Mouse (Mus musculus) hindbrain, embryonic 12.5 days (tissue): ENCODE measurements around the gene Hoxb7. TPM values are rescaled to one million over a fixed set of nuclear protein-coding genes. Genes with fewer than 3 reads are reported as not detected.

Experiments
- ATAC-seq: fragments of 200-750 bp; cut with Nextera tagmentation; 2 replicates; pipeline ENCODE4 v1.8.0; 2017; ENCODE audit warnings: moderate TSS enrichment; ENCODE audit not compliant: low FRiP score
- H3K27ac ChIP-seq: fragments of 300-500 bp; sonication (generic); 2 replicates; pipeline ENCODE4 v1.5.1; 2016; ENCODE audit warnings: mild to moderate bottlenecking
- H3K27me3 ChIP-seq: fragments of 300-500 bp; sonication (generic); 2 replicates; pipeline ENCODE4 v1.6.1; 2016; ENCODE audit warnings: mild to moderate bottlenecking
- H3K36me3 ChIP-seq: fragments of 300-500 bp; sonication (generic); 2 replicates; pipeline ENCODE4 v1.6.1; 2016; ENCODE audit warnings: mild to moderate bottlenecking
- H3K4me1 ChIP-seq: fragments of 300-500 bp; sonication (generic); 2 replicates; pipeline ENCODE4 v1.6.1; 2016
- H3K4me2 ChIP-seq: fragments of 300-500 bp; sonication (generic); replicated peaks from 2 replicates; pipeline ENCODE4 v1.6.1; 2016; ENCODE audit warnings: mild to moderate bottlenecking
- H3K4me3 ChIP-seq: fragments of 300-500 bp; sonication (generic); 2 replicates; pipeline ENCODE4 v1.5.1; 2016; ENCODE audit warnings: mild to moderate bottlenecking
- H3K9ac ChIP-seq: fragments of 300-500 bp; sonication (generic); 2 replicates; pipeline ENCODE4 v1.6.1; 2016; ENCODE audit warnings: mild to moderate bottlenecking, moderate library complexity
- H3K9me3 ChIP-seq: fragments of 300-500 bp; sonication (generic); replicated peaks from 2 replicates; pipeline ENCODE4 v1.6.1; 2016; ENCODE audit warnings: mild to moderate bottlenecking
- WGBS: fragments of 180-500 bp; shearing (Covaris S2); methylation state at CpG from one replicate; pipeline ENCODE4 v1.1.7; 2016; 5-methylcytosine and 5-hydroxymethylcytosine counted together
- polyA plus RNA-seq: library from polyadenylated mRNA; unstranded; fragments of >200 nt; fragmentation: Nextera tagmentation; extraction: Ambion mirVana; gene quantifications from 2 replicates; pipeline ENCODE4 v1.2.1, GENCODE M21; 2016

Hoxb7 gene
- polyA plus RNA-seq, 1 experiment from 2014 or later = 11.0 TPM

DNA sequence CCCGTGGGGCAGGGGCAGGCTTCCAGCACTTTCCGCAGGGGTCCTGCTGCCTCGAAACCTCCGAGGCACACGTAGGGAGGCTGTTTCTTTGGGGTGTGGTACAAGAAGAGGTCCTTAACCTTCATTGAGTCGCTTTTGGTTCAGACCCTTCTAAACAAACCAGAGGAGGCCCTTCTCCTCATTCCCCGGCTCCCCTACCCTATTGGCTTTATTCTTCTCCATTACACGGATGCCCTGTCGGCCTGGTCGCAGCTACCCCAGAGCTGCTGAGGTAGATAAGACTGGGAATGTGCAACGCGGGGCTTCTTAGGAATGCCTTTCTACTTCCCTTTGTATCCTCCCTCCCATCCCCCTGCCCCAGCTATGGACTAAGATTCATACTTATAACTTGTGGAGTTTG is 40.3 kb downstream of the Hoxb7 start:
- no peak for ATAC-seq
- Histone ChIP-seq H3K4me2 (peak overlapping the region; percentile 62), H3K9ac (peak overlapping the region; percentile 85), H3K4me1 (no peaks in the 10 kb centered on the region), H3K9me3 (no peaks in the 10 kb centered on the region), H3K27ac (peak overlapping the region; percentile 95), H3K36me3 (no peaks in the 10 kb centered on the region), H3K27me3 (peaks cover 100% of the 10 kb centered on the region), H3K4me3 (peak overlapping the region; percentile 42)
- 3% methylated on average over 12 of the region's 12 CpGs for WGBS

DNA sequence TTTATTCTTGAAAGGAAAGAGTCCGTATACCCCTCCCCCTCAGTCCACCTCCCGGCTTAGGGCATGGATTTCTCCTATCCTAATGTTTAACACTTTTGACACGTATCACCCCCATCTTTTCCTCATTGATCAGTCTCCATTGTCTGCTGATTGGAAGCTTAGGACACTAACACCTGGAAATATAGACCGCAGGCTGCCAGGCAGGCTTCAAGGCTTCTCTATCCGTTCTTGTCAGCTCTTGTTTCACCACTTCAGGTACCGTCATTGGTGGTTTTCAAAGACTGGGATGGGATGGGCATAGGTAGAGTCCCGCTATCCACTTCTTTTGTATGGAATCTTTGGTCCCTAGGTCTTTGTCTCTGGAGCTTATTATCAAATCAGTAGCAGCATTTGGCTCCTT is 40.7 kb downstream of the Hoxb7 start:
- no peaks in the 10 kb centered on the region for H3K4me1 ChIP-seq
- 2% methylated on average over 7 of the region's 7 CpGs for WGBS
- peaks cover 100% of the 10 kb centered on the region for H3K27me3 ChIP-seq
- H3K4me3 ChIP-seq = peak overlapping the region; percentile 42
- peak overlapping the region; percentile 95 for H3K27ac ChIP-seq
- H3K36me3 ChIP-seq = no peaks in the 10 kb centered on the region
- H3K9me3 ChIP-seq = no peaks in the 10 kb centered on the region
- H3K9ac ChIP-seq = peak overlapping the region; percentile 85
- ATAC-seq = no peak
- peak overlapping the region; percentile 62 for H3K4me2 ChIP-seq

DNA sequence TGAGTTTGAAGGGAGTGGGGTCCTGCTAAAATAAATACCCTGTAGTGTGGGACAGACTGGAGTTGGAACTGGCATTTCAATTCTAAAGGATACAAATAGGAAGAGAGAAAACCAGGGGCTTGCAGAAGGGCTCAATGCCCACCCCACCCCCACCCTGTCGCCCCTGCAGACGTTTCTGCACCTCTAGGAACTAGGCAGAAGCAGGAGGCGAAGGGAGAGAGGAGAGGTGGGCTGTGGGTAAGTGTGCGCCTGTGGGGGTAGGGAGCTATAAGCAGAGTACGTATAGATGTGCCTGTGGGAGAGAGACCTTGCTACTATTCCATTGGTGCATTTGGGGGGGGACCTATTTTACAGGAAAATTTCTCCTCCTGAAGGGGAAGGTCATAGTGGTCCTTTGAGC is 41.3 kb downstream of the Hoxb7 start:
- Histone ChIP-seq H3K27me3 (peaks cover 100% of the 10 kb centered on the region), H3K36me3 (no peaks in the 10 kb centered on the region), H3K4me1 (no peaks in the 10 kb centered on the region), H3K27ac (peak overlapping the region; percentile 95), H3K9ac (peak overlapping the region; percentile 85), H3K4me2 (peak overlapping the region; percentile 62), H3K4me3 (peak overlapping the region; percentile 42), H3K9me3 (no peaks in the 10 kb centered on the region)
- WGBS = 3% methylated on average over 5 of the region's 5 CpGs
- ATAC-seq = peak; percentile 64; the same call in 1 of the 2 replicates

DNA sequence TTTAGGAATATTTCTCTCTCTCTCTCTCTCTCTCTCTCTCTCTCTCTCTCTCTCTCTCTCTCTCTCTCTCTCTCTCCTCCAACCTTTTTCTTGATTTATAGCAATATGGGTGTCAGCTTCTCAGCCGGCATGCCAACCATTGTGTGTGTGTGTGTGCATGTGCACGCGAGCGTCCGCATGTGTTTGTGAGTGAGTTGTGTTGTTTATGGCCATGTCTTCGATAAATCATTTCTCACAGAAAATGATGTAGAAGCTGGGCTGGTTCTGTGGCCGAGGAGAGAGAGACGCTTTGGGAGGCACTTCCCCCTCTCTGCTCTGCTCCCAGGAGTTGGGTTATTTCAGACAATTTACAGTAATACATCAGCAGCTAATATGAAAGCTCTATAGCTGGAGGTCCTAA is 42.2 kb downstream of the Hoxb7 start:
- 5% methylated on average over 8 of the region's 8 CpGs for WGBS
- ATAC-seq = no peak
- peak overlapping the region; percentile 85 for H3K9ac ChIP-seq
- H3K36me3 ChIP-seq = no peaks in the 10 kb centered on the region
- H3K4me3 ChIP-seq = peak overlapping the region; percentile 42
- H3K4me2 ChIP-seq = peak overlapping the region; percentile 62
- peak overlapping the region; percentile 95 for H3K27ac ChIP-seq
- peaks cover 100% of the 10 kb centered on the region for H3K27me3 ChIP-seq
- no peaks in the 10 kb centered on the region for H3K9me3 ChIP-seq
- H3K4me1 ChIP-seq = no peaks in the 10 kb centered on the region

DNA sequence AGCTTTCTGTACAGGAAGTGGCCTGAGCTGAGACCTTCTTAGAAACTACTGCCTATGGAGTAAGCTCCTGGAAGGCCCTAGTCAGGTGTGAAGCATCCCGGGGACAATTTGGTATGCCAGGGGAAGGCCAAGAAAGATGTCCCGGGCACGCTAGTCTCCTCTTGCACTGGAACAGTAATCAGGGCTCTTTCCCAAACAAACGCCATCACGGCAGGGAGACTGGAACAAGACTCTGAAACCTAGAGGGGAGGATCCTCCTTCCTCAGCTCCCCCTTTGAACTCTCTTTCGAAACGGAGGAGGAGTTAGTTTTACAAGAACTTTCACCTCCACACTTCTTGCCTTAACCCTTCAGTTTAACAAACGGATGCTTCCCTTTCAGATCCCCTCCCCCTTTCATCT is 45.7 kb downstream of the Hoxb7 start:
- Histone ChIP-seq H3K4me1 (peaks cover 4% of the 10 kb centered on the region; the same call in 1 of the 2 replicates), H3K9ac (peak overlapping the region; percentile 85), H3K9me3 (no peaks in the 10 kb centered on the region), H3K27me3 (peaks cover 100% of the 10 kb centered on the region), H3K36me3 (no peaks in the 10 kb centered on the region), H3K27ac (peak overlapping the region; percentile 95), H3K4me2 (peak overlapping the region; percentile 62), H3K4me3 (peak overlapping the region; percentile 42)
- under 1% methylated on average over 8 of the region's 8 CpGs for WGBS
- ATAC-seq = no peak

DNA sequence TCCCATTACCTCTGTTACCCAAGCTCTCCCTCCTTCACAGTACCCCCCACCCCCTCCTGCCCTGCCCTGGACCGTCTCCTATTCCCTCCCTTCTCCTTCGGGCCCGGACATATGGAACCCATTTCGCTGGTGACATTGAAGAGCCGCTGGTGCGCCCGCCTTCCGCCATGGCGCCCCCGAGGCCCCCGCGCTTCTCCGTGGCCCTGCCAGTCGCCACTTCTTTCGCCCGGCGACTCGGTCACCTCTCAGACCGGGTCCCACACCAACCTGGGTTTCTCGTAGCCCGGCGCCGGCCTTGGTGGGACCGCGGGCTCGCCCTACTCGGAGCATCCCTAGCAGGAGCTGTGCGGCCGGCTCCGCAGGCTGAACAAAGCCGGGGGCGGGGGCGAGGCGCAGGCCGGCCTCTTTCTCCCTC is 46.2 kb downstream of the Hoxb7 start:
- ATAC-seq = no peak
- H3K4me2 ChIP-seq = peak overlapping the region; percentile 62
- peaks cover 4% of the 10 kb centered on the region; the same call in 1 of the 2 replicates for H3K4me1 ChIP-seq
- no peaks in the 10 kb centered on the region for H3K9me3 ChIP-seq
- H3K9ac ChIP-seq = peak overlapping the region; percentile 85
- under 1% methylated on average over 34 of the region's 35 CpGs for WGBS
- H3K27me3 ChIP-seq = peaks cover 100% of the 10 kb centered on the region
- H3K36me3 ChIP-seq = no peaks in the 10 kb centered on the region
- peak overlapping the region; percentile 42 for H3K4me3 ChIP-seq
- peak overlapping the region; percentile 95 for H3K27ac ChIP-seq

DNA sequence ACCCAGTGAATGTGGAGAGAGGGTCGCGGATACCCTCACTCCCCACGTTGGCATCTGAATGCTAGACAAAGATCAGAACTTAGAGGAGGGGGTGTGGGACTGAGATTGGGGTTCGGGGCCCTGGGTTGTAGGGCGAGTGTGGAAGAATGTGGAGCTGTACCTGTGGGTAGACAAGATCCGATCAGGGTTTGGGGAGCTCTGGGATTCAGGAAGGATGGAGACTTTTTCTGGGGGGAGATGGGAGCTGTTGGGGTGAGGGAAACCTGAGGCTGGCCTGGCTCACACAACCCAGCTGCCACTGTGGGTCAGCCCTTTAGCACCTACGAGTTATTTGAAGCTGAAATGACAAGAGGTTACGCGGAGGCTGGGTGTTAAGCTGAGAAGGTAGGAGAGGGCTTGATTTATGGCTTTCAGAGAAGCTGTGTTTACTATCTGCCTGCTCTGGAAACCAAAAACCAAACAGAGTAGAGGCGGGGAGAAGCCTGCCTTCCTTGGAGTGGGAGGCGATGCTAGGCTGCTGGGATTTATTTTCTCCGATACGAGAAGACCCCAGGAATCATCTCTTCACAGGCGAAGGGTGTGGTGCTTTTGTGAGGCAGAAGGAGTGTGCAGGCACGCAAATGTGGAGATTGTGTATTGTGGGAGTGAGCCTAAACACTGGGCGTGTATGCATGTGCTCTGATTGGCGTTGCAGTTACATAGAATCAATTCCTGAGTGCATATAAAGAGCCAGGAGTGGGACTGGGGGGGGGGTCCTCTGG is 47.0 kb downstream of the Hoxb7 start:
- no peak for ATAC-seq
- 1% methylated on average over 17 of the region's 17 CpGs for WGBS
- Histone ChIP-seq H3K9ac (peak overlapping the region; percentile 85), H3K27ac (peak overlapping the region; percentile 95), H3K4me1 (peaks cover 4% of the 10 kb centered on the region; the same call in 1 of the 2 replicates), H3K4me3 (peak overlapping the region; percentile 42), H3K9me3 (no peaks in the 10 kb centered on the region), H3K27me3 (peaks cover 100% of the 10 kb centered on the region), H3K36me3 (no peaks in the 10 kb centered on the region), H3K4me2 (peak overlapping the region; percentile 62)

DNA sequence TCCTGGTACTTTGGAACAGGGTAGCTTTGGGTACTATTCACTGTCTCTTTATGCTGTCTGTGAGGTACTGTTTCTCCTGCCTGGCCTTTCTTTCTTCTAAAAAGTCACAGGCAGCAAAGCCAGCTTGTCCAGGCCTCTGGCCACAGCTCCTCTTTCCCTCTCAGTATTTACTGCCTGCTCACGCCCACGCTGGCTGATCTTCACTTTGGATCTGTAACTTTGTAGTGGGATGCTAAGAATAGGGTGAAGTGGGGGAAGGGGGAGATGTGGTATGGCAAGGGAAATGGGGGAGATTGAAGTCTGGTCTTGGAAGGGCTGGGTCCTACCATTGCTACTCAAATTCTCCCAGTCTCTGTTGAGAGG is 47.6 kb downstream of the Hoxb7 start:
- peak overlapping the region; percentile 62 for H3K4me2 ChIP-seq
- H3K27ac ChIP-seq = peak overlapping the region; percentile 95
- H3K36me3 ChIP-seq = no peaks in the 10 kb centered on the region
- no peak for ATAC-seq
- peaks cover 6% of the 10 kb centered on the region; the same call in 1 of the 2 replicates for H3K4me1 ChIP-seq
- WGBS = 14% methylated on average over 2 of the region's 2 CpGs
- no peaks in the 10 kb centered on the region for H3K9me3 ChIP-seq
- peak overlapping the region; percentile 85 for H3K9ac ChIP-seq
- H3K27me3 ChIP-seq = peaks cover 100% of the 10 kb centered on the region
- H3K4me3 ChIP-seq = peak overlapping the region; percentile 42

DNA sequence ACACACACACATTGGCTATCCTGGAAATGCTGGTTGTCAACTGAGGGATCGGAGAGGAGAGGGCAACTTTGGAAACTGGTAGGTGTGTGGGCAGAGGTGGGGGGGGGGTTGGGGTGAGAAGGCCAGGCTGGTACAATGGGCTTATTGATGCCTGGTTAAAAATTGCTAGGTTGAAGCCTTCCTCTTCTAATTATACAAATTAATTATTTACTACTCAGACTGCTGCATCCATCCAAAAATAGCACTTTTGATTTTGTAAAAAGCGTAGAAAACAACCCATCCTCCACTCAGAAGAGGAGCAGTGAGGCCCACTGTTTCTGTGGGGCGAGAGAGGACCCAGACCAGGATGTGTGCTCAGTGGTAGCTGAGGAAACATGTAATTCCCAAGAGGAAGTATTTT is 48.6 kb downstream of the Hoxb7 start:
- Histone ChIP-seq H3K27me3 (peaks cover 100% of the 10 kb centered on the region), H3K9me3 (no peaks in the 10 kb centered on the region), H3K9ac (peak overlapping the region; percentile 85), H3K36me3 (no peaks in the 10 kb centered on the region), H3K27ac (peak overlapping the region; percentile 95), H3K4me3 (peak overlapping the region; percentile 42), H3K4me2 (peak overlapping the region; percentile 62), H3K4me1 (peaks cover 8% of the 10 kb centered on the region; the same call in 1 of the 2 replicates)
- 33% methylated on average over 3 of the region's 3 CpGs for WGBS
- ATAC-seq = no peak

DNA sequence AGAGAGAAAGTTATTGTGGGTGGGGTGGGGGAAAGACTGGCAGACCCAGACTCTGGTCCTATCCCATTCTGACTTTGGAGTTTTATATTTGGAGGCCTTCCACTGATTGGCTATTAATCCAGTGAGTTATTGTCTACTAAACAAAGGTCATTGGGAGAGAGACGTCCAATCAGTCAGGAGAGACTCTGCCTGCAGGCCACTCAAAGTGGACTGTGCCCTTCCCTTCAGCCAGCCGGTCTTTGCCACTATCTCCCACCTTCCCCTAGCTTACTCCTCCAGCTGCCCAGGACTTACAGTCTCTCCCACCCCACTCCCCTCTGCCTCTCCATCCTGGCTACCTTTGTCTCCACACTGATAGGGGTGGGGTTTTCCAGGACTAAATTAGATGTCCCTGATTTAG is 50.2 kb downstream of the Hoxb7 start:
- ATAC-seq = 0 out of 2 replicates have a peak, but pooled peaks have one; percentile 33
- Histone ChIP-seq H3K4me1 (peaks cover 8% of the 10 kb centered on the region; the same call in 1 of the 2 replicates), H3K4me3 (peak overlapping the region; percentile 42), H3K4me2 (peak overlapping the region; percentile 62), H3K9ac (peak overlapping the region; percentile 85), H3K9me3 (no peaks in the 10 kb centered on the region), H3K36me3 (no peaks in the 10 kb centered on the region), H3K27ac (peak overlapping the region; percentile 95), H3K27me3 (peaks cover 100% of the 10 kb centered on the region)
- 4% methylated on average over 2 of the region's 2 CpGs for WGBS

DNA sequence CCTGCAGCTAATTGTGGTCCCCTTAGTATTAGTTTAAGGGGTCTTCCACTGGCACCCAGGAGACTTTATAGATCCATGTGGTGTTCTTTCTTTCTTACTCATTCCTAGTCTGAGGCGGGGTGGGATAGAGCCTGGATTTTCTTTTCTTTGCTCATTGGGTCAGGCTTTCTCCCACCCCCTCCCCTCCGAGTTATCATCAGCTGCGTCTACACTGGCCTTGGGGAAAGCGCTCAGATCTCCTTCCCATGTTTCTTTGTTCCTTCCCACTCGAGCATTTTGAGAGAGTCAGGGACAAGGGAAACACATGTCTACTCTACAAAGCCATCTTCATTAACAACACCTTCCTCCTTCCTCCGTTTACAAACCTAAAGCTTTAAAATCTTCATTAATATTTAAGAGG is 50.6 kb downstream of the Hoxb7 start:
- H3K9ac ChIP-seq = peak overlapping the region; percentile 85
- peak overlapping the region; percentile 42 for H3K4me3 ChIP-seq
- peak overlapping the region; percentile 95 for H3K27ac ChIP-seq
- H3K9me3 ChIP-seq = no peaks in the 10 kb centered on the region
- WGBS = 1% methylated on average over 6 of the region's 6 CpGs
- H3K4me1 ChIP-seq = peaks cover 8% of the 10 kb centered on the region; the same call in 1 of the 2 replicates
- peaks cover 98% of the 10 kb centered on the region for H3K27me3 ChIP-seq
- ATAC-seq = no peak
- peak overlapping the region; percentile 62 for H3K4me2 ChIP-seq
- no peaks in the 10 kb centered on the region for H3K36me3 ChIP-seq

DNA sequence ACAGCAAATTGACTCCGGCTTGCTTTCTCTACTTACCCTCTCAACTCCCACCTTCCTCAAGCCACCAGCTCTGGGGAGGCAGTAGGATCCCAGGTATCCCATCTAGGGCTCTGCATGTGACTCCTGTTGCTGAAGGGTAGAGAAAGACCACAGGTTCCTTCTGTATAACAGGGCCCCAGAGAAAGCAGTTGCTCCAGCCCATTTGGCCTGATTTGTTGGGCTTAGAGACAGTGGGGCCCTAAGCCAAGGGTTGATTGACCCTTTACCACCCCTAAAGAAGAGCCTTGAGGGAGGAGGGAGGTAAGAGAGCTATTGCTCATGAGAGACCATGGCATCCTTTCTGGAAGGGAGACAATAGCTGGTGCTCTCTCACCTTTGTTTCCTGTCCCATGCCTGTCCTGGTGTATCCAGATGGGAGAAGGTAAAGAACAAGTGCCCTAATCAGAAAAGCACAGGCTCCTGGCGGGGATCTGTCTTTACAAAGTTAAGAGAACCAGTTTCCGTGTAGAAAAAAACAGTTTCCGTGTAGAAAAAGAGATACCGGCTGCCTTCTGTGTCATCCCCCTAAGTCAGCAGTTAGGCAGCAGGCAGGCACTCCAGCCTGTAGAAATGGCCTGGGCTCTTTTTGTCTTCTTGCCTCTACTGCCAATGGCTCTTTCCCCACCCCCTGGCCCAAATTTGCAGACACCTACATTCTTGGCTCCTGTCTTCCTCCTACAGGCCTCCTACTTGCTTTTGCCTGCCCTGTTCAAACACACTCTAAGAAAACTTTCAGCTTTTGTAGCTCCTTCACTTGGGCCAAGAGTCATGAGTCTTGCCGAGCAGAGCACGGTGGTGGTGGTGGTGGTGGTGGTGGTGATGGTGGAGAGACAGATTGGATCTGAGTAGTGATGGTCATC is 52.8 kb downstream of the Hoxb7 start:
- peaks cover 10% of the 10 kb centered on the region; the same call in 1 of the 2 replicates for H3K4me1 ChIP-seq
- no peaks in the 10 kb centered on the region for H3K9me3 ChIP-seq
- H3K36me3 ChIP-seq = no peaks in the 10 kb centered on the region
- peak overlapping the region; percentile 62 for H3K4me2 ChIP-seq
- ATAC-seq = no peak
- WGBS = 14% methylated on average over 7 of the region's 7 CpGs
- H3K9ac ChIP-seq = peak overlapping the region; percentile 85
- peaks cover 95% of the 10 kb centered on the region for H3K27me3 ChIP-seq
- H3K4me3 ChIP-seq = peak overlapping the region; percentile 42
- peak overlapping the region; percentile 95 for H3K27ac ChIP-seq
